Mouse (Mus musculus) megakaryocyte, embryonic 14.5 days (primary cell): ENCODE measurements at regions not wholly inside any gene's neighbourhood (a gene's known extent, or its start where the extent isn't known, plus 50 kb on each side); places are given as distances from the start of the nearest gene placed in this dataset.

ENCODE experiments used
- FLI1 ChIP-seq: IDR thresholded peaks from 2 replicates; pipeline ENCODE4 v1.6.1; 2012; ENCODE audit warnings: low read length, inconsistent platforms, mixed read lengths
- GATA1 ChIP-seq: IDR thresholded peaks from 3 replicates; pipeline ENCODE4 v1.6.1; 2012; ENCODE audit warnings: mixed read lengths, low read length, inconsistent platforms, borderline replicate concordance

DNA sequence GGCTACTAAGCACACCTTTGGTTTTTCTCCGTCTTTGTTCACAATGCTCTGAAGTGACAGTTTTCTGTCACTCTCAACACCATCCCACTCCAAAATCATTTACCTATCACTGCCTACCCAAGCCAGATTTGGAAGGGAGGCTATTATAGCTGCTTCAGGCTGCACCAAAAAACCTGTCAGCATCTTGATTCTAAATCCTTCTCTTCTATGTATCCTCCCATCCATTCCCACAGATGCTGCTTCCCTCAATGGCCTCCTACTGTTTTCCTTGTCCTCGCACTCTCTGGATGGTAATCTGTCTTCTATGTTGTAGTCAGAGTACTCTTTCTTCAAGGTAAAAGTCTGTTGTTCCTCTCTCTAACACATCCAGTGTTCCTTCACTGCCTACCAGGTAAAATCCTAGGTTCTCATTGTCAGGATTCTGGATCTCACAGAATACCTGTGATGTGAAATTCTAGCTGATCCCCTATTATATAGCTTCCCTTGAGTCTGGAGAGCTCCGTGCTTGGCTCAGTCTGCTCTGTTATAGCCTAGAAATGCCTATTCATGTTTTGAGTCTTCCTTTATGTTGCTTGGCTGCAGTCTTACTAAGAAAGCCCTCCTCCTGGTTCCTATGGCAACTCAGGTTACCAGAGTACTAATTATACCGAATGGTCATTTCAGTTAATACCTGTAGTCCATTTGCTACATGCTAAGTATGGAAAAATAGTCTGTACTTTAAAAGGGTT, 156.5 kb downstream of the Emp1 start:
- no peak for TF ChIP-seq FLI1
- no peak for TF ChIP-seq GATA1
